Mouse (Mus musculus) ES-E14 (cell line): ENCODE results near the gene Gtf3c1.

Source experiments
- CHD2 ChIP-seq: IDR thresholded peaks from 2 replicates; pipeline ENCODE4 v1.6.1; 2014; ENCODE audit warnings: mild to moderate bottlenecking, low read depth, low read length, inconsistent platforms
- ZC3H11A ChIP-seq: IDR thresholded peaks from 2 replicates; pipeline ENCODE4 v1.6.1; 2012; ENCODE audit warnings: low read depth, mild to moderate bottlenecking, inconsistent platforms, low read length, borderline replicate concordance
- ZNF384 ChIP-seq: IDR thresholded peaks from 2 replicates; pipeline ENCODE4 v1.6.1; 2012; ENCODE audit warnings: low read depth, low read length, inconsistent platforms

- TF ChIP-seq CHD2: no peak
- no peak for TF ChIP-seq ZNF384
- TF ChIP-seq ZC3H11A: no peak
Observed at GRCm38 (mm10) chr7:125714803-125715202, 7.2 kb upstream of the Gtf3c1 start.
